Mouse (Mus musculus): ENCODE data around the gene Gna15.
A peak's percentile ranks its signal among the peaks of the same experiment; 100 is the strongest.

Gna15 gene

DNA sequence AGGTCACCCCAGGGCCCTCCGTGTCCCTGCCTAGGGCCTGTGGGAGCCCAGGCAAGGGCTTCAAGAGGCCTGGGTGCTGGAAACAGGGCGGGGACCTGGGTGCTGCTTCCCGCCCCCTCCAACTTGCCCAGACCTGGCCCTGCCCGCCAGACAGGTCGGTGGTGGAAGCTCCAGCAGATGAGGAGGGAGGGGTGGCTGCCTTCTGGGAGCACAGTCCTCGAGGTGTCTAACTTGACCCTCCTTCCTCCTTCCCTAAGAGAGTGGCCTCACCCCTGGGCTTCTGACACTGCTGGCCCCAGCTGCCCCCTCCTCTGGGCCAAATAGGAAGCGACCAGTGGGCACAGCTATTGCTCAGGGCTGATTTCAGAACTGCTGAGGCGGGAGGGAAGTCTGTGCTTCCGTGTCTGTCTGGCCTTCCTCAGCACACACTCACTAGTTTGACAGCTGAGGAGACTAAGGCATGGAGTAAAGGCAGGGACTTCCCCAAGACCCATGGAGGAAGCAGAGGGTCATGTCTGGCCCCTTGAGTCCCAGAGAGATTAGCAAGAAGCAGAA lies at the start of gene Gna15:
Gene Gna15 (minus strand): TSS at position 175 of the 555 bp plus-strand sequence.
- DNase-seq (ENCODE audit: low spot score in 2 of 2) = peak; percentile 60 to 63

DNA sequence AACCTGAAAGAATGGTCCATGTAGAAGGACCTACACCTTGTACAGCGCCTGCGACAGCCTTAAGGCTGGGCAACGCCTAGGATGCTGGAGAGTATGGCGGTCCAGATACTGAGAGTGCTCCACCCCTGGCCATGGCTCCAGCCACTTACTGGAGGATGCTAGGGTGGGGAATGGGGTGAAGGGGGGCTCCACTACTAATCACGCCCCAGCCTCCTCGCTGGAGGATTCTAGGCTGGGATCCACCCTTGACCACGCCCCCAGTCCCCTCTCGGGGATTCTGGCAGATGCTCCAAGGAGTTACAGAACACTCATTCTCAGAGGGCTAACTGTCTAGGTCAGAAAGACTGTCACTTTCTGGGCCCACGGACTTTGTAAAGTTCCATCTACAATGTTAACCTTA lies 49.0 kb upstream of the Gna15 start:
- DNase-seq (ENCODE audit: low spot score in 2 of 2) = no peak

DNA sequence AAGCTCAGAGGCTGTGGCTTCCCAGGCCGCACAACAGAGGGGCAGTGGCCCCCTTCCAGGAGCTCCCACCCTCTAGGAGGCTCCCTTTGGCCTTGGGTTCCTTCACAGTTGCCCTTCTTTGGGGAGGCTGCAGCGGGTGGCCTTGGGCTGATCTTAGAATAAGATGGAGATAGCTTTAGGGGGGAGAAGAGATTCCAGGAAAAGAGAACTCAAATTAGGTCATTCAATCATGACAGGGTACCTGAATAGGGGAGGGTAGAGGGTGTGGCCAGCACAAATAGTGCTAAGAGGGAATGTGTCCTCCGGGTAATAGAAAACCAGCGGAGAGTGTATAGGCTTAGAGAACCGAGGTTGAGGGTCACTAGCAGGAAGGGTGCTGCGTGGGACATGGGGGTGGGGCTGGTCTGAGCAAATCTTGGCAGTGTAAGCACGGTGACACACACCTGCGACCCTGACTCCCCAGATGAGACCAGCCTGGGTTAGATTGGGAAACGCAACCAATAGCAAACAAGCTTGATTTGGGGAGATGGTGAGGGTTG lies 48.2 kb upstream of the Gna15 start:
- DNase-seq (ENCODE audit: low spot score in 2 of 2) = no peak

DNA sequence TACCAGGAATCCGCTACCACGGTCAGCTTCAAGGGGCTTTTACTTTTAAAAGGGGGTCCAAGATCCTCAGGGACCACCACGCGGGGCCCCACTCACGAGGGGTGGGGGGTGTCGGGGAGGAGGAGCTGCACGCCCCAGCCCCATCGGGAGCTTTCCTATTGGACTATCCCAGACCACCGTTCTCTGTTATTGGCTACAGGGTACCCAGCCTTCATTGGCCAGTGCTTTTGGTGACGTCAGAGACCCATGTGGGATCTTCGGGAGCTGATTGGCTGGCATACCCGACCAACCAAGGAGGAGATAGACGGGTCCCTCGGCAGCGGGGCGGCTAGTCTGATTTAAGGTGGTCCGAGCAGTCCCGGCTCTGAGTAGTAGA lies 47.5 kb upstream of the Gna15 start:
- DNase-seq (ENCODE audit: low spot score in 2 of 2) = peak; percentile 100

DNA sequence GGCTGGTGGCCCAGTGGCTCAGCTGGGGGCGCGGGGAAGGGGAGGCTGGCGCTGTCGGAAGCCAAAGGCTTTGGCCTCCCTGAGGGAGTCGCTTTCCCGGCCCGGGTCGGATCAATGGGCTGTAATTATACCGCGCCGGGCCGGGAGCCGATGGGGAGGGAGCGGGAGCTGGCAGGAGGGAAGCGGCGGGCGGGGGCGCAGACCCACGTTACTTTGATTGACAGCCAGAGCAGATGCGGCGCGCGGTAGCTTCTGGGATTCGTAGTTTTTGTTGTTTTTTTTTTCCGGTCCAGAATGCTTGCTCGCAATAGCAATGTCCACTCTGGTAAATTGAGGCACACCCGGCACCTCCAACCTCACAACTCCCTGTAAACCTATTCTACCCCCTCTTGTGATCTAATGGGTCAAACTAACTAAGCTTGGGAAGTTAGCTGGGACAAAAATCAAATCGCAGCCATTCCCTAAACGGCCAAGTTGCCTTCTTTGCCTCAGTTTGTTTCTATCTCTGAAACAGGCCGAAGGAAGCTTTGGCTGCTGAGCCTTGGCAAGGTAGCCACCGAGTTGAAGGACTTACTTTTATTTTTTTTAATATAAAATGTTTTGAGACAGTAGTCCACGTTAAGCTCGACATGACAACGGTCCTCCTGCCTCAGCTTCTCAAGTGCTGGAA lies 46.9 kb upstream of the Gna15 start:
- peak; percentile 98 for DNase-seq (ENCODE audit: low spot score in 2 of 2)

DNA sequence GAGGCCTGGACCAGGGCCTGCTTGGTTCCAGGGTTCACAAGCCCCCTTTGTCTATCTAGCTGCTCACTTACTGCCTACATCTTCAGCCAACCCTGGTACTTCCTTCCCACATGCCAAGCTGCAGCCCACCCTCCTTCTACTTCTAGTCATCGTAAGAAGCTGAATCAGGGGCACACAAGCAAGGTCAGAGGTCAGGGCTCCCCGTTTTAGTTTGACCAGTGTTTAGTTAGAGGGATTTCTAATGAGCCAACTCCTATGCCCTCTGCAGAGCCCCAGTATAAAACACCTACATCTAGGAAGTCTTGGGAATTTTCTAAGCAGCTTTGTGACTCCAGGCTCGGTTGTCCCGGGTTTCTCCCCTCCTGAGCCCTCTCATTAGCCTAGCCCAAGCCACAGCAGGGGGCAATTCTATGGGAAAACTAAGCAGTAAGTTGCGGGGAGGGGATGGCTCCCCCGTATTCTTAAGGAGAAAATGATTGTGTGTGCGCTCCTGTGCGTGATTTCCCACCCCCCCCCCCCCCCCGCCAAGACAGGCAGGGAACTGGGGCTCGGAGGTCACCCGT lies 46.3 kb upstream of the Gna15 start:
- no peak for DNase-seq (ENCODE audit: low spot score in 2 of 2)

DNA sequence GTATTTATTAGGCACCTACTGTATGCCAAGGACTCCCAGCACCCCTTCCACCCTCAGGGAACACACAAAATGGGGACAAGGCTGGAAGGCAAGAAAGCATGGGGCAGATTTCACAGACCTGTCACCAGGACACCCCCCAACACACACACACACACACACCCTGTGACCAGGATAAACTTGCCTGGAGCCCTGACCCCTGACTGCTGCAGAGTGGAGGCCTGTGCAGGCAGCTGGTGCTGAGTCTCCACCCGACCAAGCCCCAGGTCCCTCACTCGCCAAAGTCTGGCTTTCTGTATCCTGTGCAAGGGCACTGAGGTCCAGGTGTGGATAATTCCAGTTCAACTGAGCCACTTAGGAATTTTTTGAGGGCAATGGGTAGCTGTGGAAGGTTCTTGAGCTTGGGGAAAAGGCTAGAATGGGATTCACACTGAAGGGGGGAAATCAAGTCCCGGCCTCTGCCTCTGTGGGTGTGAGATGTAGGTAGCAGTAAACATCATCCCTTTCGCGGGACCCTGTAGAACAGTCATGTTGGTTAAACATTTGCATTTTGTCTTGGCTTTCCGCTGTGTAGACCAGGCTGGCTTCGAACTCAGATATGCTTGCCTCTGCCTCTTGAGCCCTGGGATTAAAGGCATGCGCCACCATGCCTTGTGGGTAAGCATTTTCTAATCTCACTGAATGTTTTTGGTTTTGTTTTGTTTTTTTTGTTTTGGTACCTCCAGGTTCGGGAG lies 45.6 kb upstream of the Gna15 start:
- DNase-seq (ENCODE audit: low spot score in 2 of 2) = no peak

DNA sequence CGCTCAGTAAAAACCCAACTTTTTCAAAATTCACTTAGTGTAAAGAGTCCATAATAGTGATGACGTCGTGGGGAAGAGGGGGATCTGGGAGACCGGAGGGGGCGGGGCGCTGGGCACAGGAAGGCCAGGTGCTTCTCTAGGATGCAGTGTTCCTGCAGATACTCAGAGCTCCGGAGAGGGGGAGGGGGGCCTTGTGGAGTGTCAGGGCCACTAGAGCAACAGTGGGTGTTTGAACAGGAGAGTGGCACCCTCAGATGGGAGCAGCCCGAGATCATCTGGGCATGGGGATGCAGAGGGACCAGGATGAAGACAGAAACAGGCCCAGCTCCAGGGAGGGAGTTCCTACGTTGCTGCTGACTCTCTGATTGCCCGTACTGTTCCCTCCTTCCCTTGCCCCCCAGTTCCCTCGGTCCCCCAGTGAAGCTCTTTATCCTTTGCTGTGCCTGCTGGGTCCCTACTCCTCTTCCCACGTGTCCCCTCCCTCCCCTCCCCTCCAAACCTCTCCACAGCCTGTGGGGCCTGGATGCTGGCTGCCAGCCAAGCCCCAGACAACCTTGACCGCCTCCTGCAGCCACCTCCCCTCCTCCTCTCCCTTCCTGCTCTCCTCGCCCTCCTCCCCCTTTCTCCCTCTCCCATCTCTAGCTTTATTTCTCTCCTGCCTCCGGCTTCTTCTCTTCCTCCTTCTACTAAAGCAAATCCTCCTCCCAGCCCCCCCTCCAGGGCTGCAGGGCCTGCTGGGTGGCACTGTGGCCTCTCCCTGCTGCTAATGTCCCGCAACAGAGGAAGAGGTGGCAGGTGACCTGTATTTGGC lies 44.6 kb upstream of the Gna15 start:
- DNase-seq (ENCODE audit: low spot score in 2 of 2) = no peak

DNA sequence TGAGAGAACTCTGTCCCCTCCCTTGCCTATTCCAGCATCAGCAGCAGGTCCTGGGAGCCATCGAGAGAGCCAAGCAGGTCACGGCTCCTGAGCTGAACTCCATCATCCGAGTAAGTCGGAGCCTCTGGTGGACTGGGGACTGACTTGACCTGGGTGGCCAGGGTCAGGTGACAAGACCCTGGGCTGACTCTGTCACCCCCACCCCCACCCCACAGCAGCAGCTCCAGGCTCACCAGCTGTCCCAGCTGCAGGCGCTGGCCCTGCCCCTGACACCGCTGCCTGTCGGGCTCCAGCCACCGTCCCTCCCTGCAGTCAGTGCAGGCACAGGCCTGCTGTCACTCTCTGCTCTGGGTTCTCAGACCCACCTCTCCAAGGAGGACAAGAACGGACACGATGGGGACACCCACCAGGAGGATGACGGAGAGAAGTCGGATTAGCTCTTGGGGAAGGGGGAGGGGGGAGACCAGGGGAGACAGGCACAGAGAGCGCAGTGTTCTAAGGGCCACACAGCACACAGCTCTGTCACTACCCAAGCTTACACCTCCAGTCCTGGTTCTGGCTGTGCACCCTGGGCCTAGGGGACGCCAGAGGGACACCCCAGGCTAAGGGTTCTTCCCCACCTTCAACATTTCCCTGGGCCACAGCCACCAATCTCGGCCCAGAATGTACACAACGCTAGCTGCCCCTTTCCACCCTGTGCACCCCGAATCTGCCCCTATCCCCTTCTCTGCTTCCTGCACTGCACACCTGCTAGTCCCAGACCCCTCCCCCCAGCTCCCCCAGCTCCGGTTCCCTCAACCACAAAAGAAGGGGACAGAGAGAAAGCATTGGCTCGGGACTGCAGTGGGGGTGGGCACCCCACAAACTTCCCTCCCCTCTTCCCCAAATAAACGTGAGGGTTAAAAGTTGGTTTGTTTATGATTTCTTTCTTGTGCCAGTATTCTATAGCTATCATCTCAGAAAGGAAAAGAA lies 41.5 kb upstream of the Gna15 start:
- no peak for DNase-seq (ENCODE audit: low spot score in 2 of 2)

DNA sequence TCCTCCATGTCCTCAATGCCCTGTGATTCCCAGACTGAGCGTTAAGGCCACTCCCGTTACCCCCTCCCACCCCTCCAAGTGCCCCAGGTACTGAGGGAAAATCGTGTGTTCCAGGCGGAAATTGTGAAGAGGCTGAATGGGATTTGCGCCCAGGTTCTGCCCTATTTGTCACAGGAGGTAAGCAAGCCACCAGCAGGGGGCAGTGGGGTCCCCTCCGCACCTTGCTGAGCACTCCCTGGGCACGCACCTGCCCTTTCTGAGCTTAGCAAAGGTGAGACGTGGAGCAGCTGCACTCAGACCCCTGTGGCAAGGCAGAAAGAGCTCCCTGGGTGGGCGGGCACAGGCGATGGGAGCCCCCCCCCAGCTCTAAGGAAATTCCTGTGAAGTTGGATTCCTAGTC lies 40.7 kb upstream of the Gna15 start:
- DNase-seq (ENCODE audit: low spot score in 2 of 2) = peak in 1 of 2 experiments; percentile 64

DNA sequence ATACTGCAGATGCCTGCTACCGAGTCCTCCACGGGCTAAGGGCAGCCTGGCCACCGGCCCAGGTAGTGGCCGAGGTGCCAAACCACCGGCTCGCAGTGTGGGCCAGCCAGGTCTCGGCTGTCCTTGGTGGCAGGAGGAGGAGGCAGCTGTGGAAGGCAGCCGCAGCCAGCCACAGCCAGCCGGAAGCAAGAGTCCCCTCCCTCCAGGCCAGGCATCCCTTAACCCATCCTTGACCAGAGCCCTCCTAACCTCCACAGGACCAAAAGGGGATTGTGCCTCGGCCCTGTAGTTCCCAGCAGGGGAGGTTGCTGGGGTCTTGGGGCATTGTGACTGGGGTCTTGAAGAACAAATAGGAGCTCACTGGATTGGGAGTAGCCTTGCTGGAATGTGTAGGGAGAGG lies 40.2 kb upstream of the Gna15 start:
- DNase-seq (ENCODE audit: low spot score in 2 of 2) = no peak

DNA sequence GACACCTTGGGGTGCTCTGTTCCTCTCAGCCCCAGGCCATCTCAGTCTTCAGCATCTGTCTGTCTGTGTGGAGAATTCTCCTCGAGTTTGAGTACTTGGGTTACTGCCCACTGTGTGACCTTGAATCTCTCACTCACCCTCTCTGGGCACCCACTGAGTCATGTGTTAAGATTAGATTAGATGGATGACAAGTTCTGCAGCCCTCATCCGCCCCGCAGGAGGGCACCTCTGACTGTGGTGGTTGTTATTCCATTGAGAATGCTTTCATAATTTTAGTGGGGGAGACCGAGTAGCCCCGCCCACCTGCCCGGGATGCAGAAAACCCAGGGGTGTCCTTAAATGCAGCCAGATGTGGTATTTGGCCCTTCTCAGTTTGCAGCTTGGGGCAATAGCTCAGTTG lies 39.5 kb upstream of the Gna15 start:
- DNase-seq (ENCODE audit: low spot score in 2 of 2) = no peak

DNA sequence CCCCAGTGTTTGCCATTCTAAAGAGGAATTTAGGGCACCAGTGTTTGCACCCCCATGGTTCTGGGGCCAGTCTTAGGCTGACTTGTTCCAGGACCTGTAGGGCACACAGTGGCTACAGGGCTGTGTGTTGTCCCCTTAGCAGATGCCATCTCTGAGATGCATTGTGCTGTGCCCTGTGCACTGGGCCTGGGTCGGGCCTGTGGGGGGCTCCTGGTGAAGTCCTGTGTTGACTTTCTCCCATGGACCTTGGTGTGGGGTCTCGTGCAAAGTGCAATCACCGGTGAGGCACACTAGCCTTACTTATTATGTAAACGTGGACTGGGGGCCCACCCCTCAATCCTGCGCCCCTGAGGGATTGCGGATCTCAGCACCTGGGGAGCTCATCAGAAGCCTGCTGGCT lies 38.4 kb upstream of the Gna15 start:
- DNase-seq (ENCODE audit: low spot score in 2 of 2) = no peak

DNA sequence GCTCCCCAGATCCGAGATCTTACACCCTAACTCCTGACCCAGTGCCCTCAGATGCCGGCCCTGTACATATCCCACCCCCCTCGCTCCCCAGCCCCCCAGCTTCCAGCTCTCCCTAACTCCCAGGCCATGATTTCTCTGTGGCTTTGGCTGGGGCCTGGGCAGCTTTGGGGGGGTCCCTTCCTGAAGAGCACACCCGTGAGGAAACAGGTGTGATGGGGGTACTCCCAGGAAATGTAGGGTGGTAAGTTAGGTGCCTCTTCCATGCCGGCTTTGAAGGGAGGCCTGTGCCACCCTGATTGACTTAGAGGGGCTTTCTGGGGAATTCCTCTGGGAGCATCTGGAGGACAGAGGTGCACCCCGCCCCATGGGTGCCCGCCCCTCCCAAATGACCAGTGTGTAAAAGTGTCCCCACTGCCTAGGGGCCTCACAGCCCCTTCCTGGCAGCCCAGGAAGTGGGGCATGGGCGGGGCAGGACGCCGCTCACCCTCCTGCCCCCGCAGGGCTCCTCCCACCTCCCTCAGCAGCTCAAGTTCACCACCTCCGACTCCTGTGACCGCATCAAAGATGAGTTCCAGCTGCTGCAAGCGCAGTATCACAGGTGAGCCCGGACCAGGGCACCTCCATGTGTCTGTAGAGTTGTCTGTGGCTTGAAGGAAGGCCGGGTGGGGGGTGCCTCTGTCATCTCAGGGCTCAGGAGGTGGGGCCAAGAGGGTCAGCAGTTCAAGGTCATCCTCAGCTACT lies 36.9 kb upstream of the Gna15 start:
- peak in 1 of 2 experiments; percentile 59 for DNase-seq (ENCODE audit: low spot score in 2 of 2)

DNA sequence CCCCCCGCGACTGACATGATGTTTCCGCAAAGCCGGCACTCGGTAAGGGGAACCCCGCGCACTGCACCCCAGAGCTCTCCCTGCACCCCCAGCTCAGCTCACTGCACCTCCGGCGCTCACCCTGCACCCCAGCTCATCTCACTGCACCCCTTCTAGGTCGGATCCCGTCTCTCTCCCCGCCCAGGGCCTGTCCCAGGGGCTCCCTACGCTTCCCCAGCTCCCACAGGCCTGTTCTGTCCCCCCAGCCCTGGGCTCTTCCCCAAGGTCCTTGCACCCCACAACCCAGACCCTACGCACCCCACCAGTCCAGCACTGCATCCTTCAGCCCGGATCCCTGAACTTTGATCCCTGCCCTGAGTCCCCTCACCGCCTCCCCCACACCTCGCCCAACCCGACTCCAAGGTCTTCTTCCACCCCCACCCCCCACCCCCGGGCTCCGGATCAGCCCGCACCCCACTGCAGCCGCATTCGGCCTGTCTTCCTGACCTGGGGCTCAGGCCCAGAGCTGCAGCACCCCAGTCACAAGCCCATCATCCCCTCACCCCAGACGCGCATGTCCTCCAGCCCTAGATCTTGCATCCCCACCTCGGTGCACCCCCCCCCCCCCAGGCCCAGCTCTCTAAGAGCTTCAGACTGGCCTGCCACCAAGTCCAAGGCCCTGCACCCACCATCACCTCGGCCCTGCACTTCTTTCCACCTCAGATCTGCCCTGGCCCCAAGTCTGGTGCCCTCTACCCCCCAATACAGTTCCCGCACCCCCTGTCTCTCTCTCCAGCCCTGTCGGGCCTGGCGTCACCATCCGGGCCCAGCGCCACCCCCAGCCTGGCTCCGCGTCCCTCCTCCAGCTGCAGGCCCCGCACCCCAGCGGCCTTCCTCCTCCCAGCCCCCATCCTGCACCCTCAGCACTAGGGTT lies 35.9 kb upstream of the Gna15 start:
- DNase-seq (ENCODE audit: low spot score in 2 of 2) = peak; percentile 80 to 83

DNA sequence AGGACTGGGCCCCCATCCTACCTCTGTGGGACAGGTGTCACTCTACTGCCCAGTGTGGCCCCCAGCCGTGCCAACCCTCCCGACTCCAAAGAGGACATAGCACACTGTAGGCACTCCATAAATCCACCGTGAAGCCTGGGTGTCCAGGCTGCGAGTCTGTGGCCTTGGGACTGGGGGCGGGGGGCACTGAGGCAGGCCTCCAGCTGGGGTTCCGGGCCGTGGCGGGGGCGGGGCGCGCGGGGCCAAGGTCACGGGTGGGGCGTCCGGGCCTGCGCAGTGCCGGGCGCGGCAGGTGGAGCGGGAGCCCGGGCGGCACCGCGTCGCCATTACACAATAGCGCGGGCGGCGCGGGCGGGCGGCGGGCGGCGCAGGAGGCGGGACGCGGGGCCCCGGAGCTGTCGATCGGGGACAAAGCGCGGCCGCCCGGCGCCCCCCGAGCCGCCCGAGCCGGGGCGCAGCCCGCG lies 35.2 kb upstream of the Gna15 start, which contains the start of gene Aes:
Gene Aes (plus strand): TSS at position 326 of the 464 bp plus-strand sequence.
- peak; percentile 82 to 83 for DNase-seq (ENCODE audit: low spot score in 2 of 2)

DNA sequence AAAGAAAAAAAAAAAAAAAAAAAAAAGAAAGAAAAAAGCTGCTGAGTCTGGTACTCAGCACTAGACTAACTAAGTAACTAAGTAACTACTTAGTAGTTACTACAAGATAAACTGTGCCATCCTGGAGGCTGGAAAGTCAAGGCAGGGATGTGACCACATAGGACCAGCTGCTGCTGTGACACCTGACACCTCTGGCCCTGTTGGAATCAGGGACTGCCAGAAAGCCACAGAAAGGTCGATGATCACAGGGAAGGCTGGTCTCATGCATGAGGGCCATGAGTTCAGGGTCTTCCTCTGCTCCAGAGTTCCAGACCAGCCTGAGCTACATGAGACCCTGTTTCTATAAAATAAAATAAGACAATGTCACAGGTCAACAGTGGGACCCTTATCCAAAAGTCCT lies 33.5 kb upstream of the Gna15 start:
- no peak for DNase-seq (ENCODE audit: low spot score in 2 of 2)

DNA sequence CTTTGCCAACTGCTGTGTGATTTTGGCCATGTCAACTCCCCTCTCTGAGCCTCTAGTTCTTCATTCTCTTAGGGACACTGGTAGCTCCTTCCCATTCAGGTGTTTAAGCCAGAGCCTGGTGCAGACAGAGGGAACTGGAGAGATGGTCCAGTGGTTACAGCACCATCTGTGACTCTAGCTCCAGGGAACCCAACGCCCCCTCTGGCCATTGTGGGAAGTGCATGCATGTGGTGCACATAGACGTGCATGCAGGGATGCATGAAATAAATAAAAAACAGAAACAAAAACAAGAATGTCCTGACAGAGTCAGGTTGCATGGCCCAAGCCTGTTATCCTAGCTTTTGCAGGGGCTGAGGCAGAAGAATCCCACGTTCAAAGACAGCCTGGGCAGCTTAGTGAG lies 32.3 kb upstream of the Gna15 start:
- DNase-seq (ENCODE audit: low spot score in 2 of 2) = no peak
